Mouse (Mus musculus) spleen, adult 18-20 months (tissue): ENCODE results near the gene Mtx1.

Experiments
- DNase-seq, 2 experiments: peaks; one replicate each; pipeline ENCODE4 v3.0.0; 2022; ENCODE audit warnings: mixed read lengths in 2 of 2

Gene Mtx1

DNA sequence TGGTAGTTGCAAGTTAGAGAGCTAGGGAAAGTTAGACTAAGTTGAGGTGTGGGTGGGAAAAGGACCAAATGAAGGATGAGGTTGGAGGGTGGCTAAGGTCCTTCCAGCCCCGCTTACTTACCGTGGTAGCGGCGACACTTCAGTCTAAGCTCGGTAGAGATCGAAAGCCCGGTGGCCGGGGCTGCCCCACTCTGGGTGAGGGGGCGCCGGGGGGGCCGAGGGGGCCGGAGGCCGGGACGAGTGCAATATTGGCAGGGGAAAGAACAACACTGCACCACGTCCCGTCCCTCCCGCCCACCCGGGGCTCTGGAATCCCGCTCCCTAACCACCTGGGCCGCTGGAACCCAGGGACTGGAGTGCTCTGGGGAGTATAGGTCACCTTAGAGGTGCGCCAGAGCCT is at the start of gene Mtx1:
Mtx1 (minus strand) TSS at position 189 of the 400 bp plus-strand sequence.
- no peak for DNase-seq

DNA sequence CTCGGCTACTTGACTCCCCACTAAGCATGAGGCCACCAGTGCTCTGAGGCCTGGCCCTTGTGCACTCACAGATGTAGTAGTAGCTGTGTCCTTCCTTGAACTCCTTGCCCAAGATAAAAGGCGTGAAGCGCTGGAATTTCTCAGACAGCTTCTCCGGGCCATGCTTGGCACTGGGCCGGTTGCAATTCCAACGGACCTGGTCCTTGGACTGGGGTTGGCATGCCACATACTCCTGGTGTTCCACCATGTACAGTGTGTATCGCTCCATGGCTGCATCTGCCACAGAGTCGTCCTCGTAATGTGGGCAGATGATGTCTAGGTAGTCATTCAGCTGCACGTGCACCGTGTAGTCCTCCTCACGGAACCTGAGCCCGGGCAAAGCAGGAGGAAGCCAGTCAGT is 49.2 kb upstream of the Mtx1 start:
- no peak for DNase-seq

DNA sequence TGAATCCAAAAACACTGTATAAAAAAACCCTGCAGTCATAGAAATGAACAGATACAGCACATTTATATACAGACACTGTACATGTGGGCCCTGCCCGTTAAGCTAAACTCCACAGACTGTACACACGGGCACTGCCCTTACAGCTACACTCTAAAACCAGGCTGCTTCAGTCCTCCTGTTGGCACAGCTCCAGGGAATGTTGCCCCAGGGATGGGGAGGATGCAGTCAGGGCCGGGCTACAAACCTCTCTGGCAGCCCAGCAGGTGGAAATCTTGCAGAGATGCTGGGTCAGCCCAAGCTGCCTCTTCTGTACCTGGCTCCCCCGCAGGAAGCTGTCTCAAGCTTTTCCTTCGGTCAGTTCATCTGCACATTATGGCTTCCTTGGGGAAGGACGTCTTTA is 44.9 kb upstream of the Mtx1 start:
- DNase-seq: no peak

DNA sequence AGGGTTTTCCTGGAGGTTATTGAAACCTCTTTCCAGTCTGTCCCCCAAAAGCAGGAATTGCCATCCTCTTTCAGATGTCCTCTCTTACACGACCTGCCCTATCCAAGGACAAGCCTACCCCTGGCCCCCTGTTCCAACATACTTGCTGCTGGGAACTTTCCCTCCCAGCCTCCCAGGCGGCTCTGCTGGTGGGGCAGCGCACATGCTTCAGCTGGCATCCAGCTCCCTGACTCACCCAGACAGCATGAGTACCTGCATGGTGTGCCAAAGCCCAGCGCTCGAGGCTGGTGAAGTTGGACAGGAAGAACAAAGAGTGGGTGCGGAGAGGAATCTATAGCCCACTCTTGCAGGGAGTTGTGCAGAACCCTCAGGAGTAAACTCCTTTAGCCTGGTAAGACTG is 44.0 kb upstream of the Mtx1 start:
- DNase-seq: peak in 1 of 2 experiments; percentile 23

DNA sequence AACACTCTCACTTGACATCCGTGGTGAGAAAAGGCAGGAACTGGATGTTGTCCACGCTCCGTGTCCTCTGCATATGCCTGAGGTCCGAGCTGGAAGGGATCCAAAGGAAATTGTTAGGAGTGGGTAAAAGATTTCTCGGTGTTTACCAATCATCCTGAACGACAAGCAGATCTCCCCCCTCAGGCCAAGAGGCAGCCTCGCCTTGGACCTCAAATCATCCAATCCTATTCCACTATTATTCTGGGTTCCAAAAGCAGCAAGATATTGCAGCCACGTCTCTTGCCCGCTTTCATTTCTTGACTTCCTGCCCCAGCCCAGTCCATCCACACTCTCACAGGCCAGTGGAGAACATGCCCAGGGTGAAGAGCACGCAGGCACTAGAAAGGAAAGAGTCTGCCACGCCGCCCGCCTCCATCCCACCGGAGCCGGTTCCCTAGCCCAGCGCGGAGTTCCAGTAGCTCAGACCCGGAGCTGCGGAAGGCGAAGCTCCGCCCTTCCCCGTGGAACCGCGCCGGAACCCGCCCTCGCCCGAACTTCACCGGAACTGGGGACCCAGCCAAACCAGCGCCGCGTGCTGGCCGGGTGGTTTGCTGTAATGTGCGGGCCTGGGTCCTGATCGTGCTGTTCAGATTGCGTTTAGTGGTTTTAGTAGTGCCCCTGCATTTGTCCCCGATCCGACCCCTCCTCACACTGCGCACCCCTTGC is 43.3 kb upstream of the Mtx1 start, which contains the start of gene Slc50a1:
Slc50a1 (minus strand) TSS at position 520 of the 705 bp plus-strand sequence.
- peak; percentile 71 to 82 for DNase-seq

DNA sequence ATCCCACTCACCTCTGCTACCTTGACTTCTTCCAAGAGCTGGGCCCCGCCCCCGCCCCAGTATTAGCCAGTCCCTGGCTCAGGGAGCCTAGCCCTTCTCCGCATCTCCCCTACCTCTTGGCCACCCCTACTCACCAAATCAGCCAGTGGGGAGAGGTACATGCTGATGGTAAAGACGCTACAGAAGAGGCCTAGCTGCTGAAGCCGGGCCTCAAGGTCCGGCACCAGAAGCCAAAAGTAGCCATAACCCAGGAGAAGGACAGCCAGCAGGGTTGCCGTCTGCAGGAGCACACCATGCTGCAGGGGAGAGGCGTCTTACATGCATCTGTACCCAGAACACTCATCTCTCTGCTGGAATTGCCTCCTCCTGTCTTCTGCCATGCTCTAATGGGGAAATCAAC is 42.0 kb upstream of the Mtx1 start:
- DNase-seq: no peak

DNA sequence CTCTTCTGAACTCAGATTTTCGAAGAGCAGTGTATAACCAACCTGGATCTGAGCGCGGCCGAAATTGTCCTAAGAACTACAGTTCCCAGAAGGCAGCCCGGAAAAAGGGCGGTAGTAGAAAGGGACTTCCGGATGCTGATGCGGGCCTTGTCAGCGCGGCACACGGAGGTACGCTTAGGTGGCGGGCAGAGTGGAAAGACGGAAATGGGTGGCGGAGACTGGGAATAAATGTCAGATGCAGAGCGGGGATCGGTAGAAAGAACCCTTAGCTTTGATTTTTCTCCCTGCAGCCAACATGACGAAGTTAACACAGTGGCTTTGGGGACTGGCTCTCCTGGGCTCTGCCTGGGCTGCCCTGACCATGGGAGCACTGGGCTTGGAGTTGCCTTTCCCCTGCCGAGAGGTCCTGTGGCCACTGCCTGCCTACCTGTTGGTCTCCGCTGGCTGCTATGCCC is 39.6 kb upstream of the Mtx1 start:
- DNase-seq: peak; percentile 62 to 69

DNA sequence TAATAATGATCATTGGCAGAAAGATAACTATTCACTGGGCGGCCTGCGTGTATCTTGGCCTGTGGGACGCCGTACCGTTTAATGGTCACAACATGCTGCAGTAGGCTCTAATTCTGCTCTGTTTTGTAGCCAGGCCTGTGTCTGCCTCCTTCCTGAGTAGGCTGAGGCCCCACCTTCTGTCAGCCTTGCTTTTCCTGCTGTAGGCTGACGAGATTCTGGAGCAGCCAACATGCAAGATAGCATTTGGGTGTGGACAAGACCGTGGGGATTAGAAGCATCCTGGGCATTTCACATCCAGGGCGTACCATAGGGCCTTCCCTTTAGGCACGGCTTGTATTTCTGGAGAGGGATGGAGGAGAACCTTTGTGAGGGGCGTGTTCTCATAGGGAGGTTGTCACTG is 35.5 kb upstream of the Mtx1 start:
- DNase-seq: no peak

DNA sequence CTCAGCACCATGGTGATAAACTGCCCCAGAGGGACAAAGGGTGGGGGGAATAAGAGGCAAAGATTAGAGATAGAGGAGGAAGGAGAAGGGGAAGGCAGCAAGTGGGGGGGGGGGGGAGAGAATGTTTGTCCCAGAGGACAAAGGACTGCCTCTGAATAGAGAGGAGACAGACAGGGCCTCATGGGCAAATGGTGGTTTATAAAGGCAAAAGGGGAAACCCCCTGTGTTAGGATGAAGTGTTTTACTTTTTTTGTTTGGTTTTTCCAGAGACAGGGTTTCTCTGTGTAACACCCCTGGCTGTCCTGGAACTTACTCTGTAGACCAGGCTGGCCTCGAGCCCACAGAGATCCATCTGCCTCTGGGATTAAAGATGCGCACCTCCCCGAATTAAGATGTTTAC is 33.3 kb upstream of the Mtx1 start:
- no peak for DNase-seq

DNA sequence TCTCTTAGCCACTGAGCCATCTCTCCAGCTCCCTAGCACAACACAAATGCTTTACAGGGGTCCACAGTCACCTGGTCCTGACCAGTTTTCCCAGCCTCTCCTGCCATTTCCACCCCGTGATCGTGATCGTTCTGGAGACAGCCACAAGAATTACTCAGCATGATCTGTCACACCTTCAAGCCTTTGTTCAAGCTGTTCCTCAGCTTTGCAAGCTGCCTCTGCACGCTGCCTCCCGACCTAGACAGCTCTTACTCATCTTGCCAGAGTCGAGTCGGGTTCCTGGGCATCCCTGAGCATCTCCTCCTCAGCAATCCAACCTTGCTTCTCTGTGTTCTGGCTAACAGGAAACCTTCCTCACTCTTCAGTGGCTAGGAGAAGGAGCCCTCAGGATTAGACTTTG is 32.2 kb upstream of the Mtx1 start, which contains the start of gene Dpm3:
Dpm3 (plus strand) TSS at position 283 of the 400 bp plus-strand sequence.
- no peak for DNase-seq

DNA sequence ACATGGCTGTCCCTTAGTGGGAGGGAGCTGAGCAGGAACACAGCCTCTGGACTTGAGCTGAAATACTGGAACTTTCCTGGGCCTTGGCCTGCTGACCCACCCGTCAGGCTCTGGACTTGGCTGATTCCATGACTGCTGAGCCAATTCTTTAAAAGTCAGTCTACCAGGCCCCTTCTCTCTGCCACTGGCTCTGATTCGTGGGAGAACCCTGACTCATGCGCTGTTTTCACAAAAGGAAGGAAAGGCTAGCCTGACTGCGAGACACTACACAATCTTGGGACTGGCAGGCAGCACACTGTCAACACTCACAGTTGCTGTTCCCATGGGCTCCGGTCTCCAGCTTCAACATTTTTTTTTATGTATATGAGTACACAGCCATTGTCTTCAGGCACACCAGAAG is 29.3 kb upstream of the Mtx1 start:
- DNase-seq: no peak

DNA sequence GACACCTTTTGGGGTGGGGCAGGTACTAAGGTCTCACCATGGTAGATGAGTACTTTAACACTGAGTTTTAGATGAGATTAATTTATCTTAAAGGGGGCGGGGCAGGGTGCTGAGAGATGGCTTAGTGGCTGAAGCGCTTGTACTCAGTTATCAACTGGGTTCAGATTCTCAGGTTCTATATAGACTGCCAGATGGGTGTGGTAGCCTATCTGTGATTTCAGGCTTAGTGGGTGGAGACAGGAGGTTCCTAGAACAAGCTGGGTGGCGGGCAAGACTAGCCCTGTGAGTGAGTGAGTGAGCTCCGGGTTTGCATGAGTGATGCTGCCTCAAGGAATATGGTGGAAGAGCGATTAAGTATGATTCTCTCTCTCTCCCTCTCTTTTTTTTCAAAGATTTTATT is 28.1 kb upstream of the Mtx1 start:
- no peak for DNase-seq

DNA sequence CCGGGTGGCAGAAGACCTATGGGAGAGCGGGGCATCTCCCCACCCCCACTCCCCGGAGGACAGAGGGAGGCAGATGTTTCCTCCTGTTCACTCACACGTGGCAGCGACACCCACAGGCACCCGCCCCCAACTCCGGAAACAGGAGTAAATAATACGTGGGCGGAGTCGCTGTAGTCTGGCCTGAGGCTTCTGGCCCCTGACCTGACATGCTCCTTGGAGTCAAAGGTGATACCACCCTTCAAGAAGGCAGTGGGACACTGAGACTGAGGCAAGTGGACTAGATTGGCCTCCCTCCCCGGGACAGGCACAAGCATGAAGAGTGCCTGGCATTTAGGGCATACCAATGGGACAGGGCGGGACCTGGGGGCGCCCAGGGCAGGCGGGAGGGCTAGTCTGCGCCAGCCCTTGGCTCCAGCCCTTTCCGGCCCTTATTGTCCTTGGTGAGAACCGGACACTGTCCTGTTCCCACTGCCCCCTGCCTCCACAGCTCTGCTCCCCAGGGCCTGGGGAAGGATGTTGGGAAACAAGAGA is 24.5 kb upstream of the Mtx1 start:
- DNase-seq: peak; percentile 78 to 83

DNA sequence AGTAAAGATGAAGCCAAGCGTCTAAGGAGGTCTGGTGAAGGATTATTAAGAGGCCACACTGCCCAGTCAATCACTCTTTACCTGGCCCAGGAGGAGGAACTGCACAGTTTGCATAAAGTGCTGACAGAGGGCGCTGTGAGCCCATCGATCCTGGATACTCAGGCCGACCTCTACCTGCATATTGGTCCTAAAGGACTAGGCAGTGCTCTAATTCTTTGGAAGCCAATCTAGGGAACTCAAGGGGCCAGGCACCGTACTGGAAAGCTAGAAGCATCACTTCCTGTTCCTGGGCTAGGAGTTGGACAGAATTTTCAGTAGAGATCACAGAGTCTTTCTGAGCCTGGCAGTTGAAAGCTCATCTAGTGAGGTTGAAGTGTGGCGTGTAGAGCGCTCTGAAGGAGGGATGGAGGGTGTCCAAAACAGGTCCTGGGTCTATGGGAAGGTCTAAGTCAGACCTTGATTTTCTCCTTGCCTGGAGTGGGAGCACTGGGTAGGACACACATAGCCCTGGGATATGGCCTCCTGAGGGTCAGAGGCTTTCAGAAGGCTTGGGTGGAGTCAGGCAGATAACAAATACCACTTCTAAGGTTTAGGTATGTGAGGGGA is 23.6 kb upstream of the Mtx1 start:
- peak; percentile 65 to 79 for DNase-seq

DNA sequence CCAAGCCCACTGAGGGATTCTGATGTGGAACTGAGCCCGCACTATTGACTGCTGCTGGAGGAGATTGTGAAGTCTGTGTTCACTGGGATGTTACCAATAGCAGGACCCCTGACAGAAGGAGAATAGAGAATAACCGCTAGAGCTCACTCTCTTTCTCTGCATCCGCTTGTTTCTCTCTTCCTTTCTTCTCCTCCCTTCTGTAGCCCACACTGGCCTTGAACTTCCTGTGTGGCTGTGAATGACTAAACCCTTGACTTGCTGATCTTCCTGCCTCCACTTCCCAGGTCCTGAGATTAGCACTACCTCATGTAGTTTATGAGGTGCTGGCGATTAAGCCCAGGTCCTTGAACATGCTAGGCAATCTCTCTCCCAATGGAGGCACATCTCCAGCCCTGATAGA is 20.6 kb upstream of the Mtx1 start:
- DNase-seq: no peak

DNA sequence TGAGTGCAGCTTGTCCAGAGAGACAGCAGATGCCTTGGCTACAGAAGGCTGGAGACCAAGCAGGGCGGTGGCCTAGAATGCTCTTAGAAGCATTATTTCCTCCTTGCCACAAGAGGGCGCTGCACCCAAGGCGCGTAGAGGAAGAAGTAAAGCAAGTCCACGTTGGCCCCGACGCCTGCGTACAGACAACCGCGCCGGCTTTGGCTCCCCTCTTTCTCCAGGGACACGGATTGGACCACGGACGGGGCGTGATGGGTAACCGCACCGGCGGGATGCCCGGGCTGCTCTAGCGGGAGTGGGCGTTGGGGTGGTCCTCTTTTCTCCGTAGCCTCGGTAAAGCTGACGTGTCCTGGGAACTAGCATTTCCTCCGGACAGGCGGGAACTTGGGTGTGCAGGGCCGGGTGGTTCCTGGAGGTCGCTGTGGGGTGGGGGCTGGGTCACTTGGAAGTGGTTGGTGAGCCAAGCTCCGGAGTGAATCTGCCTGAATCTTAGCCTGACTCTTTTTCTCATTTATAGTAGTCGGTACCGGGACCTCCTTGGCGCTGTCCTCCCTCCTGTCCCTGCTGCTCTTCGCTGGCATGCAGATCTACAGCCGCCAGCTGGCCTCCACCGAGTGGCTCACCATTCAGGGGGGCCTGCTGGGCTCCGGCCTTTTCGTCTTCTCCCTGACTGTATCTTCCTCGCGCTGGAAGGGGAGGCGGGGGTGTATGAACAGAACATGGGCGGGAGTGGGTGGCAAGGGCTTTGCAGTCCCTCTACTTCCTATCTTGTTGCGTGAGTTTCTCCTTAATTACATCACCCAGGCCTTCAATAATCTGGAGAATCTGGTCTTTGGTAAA is 19.6 kb upstream of the Mtx1 start, which contains the start of gene Trim46:
Trim46 (minus strand) TSS at position 49 of the 840 bp plus-strand sequence.
- DNase-seq: peak; percentile 75 to 85

DNA sequence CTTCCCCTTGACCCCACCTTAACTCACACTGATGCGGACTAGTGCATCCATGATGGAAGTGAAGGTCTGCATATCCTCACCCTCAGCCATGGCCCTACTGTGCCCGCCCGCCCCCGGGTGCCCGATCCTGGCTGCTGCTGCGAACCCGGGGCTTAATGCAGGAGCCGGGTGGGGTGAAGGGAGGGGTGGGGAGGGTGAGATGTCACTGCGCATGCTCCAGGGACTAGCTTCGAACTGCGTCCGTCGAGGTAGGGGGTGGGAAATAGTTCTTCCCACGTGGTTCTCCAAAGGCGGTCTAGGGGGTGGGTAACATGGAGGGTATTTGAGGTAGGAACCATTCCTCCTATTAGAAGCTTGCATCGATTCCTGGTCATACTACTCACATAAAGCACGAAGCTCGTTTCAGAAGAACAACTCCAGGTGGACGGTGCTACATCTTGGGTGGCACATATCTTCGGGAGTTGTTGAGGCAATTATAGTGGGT is 18.8 kb upstream of the Mtx1 start, which contains the start of gene Krtcap2:
Krtcap2 (plus strand) TSS at position 279 of the 484 bp plus-strand sequence.
- peak in 1 of 2 experiments; percentile 35 for DNase-seq

DNA sequence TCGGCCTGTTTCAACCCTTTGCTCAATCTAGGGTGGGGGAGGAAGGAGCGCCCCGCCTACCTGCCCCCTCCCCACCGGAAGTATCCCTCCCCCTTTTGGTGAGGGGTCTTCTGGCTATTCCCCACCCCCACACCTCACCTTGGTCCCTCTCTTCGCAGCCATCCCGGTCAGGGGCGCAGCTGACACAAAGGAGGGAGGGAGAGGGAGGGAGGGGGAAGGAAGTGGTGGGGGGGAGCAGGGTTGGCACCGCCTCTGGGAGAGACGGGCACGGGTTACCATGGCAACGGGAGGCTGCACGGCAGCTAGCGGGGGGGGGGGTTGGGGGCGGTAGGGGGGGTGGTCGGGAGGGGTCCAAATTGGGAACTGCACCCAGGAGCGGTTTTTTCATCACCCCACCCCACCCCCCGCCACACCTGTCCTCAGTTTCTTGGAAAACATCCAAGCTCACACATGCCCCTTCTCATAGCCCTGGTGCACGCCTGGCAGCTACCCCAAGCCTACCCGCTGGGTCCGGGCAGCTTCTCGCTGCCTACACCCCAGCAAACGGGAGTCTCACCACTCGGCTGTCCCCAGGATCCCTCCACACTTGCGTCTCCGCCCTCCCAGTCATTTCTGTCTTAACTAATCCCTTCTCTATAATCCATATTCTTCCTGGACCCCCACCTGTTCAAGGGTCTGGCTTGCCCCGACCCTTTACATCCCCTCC is 18.2 kb upstream of the Mtx1 start:
- peak in 1 of 2 experiments; percentile 41 for DNase-seq

DNA sequence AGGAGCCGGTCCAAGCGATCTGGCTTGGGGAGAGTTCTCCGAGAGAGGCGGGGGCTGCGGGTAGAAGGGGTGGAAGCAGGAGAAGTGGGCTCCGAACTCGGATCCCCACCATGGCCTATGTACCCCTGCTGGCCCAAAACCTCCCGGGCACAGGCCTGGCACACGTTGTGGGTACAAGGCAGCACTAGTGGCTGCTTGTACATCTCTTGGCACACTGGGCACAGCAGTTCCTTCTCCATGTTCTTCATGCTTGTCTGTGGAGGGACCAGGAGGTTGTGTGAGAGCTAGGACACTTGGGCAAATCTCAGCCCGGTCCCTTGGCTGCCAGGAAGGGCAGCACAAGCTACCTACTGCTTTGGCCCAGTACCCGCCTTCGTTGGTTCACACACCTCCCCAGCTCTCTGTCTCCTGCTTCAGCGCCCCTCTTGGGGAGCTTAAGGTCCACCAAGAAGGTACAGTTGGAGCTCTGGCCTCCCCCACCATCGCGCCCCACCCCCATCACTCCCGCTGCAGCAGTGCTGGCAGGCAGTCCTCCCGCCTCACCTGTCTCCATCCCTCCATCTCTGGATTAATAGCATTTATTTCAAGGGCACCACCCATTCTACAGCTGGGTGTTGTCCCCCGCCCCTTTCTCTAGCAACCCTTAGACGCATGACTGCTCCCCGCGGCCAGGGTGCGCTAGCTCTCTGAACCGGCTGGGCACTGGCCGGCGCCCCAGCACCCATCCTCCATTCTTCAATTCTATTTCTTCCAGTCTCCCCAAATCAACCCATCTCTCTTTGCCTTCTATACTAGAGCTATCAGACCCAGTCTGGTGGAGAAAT is 17.5 kb upstream of the Mtx1 start:
- peak; percentile 31 to 43 for DNase-seq

DNA sequence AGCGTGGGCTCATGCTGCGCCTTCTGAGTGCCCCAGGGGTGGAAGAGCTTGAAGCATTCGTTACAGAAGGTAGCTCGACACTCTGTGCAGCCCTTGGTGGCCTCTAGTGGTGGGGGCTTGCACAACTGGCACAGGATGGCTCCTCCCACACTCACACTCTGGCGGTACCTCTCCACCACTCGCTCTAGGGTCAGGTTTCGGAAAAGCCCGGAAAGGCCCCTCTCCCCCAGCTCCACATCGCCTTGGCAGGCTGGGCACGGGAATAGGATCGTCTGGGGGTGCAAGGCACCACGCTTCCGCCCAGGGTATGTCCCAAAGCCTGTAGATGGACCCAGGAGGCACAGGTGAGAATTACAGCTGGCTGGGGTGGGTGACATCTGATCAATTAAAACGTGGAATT is 16.7 kb upstream of the Mtx1 start:
- peak; percentile 60 to 71 for DNase-seq

DNA sequence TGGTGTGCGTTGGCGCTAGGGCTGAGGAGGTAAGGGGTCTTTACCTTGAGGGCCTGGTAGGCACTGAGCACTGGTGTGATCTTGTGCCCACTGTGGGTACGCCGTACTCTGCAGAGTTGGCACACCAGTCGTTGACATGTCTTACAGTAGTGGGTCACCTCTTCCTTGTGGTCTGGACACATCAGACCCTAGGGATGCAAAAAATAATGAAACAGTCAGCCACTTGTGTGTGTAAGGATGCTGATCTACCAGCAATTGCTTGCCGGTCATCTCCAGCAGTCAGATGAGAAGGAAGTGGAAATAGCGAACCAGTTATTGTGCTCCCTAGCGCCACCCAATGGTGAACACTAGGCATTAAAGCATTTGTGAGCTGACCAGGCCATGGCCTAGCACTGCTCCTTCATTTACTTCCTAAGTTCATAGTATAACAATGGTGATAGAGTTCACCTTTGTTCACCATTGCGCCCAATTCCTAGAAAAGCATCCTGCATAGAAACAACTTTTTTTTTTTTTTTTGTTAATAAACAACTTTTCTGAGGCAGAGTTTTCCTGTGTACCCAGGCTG is 15.5 kb upstream of the Mtx1 start:
- peak; percentile 46 to 70 for DNase-seq
